Mouse (Mus musculus): ENCODE results near the gene Phkg1. TPM values are rescaled to one million over a fixed set of nuclear protein-coding genes. Genes with fewer than 3 reads are reported as not detected.
"Not testable (repeated sequence)": the region's sequence is repeated elsewhere in the genome, so short reads cannot be mapped to it uniquely, and the experiment has no call there.

Phkg1 gene
- polyA plus RNA-seq (2016; fragmentation: Nextera tagmentation; extraction: Ambion mirVana), result 0.24 and 0.38 TPM in 2 replicates

GRCm38 (mm10) chr5:129898449-129898848 is at the start of gene Phkg1:
Phkg1 (minus strand) TSS chr5:129898549.
- H3K4me2 ChIP-seq (replicated peaks), result no peak within 1 kb of the TSS
- 98% methylated on average over 1 of the region's 1 CpGs for WGBS
- no peak for ATAC-seq (ENCODE audit: low FRiP score, low read depth)

GRCm38 (mm10) chr5:129947528-129948033 is 49.2 kb upstream of the Phkg1 start:
- Histone ChIP-seq H3K9ac (no peak overlapping the region), H3K36me3 (0 out of 2 replicates have a peak, but pooled peaks cover 3% of the 10 kb centered on the region), H3K27ac (no peak overlapping the region), H3K4me3 (no peak overlapping the region), H3K9me3 (no peaks in the 10 kb centered on the region), H3K4me2 (replicated peaks) (no peak overlapping the region), H3K4me1 (peaks cover 4% of the 10 kb centered on the region; the same call in 1 of the 2 replicates), H3K27me3 (replicated peaks) (no peaks in the 10 kb centered on the region)
- ATAC-seq (ENCODE audit: low FRiP score, low read depth), result no peak
- WGBS, result 93% methylated on average over 2 of the region's 2 CpGs

More at GRCm38 (mm10) chr5:129898449-129898848, at the start of gene Phkg1:
- Histone ChIP-seq H3K27ac (no peak within 1 kb of the TSS), H3K9me3 (no peaks in the 10 kb centered on the region), H3K9ac (no peak within 1 kb of the TSS), H3K27me3 (replicated peaks) (no peaks in the 10 kb centered on the region), H3K4me1 (no peaks in the 10 kb centered on the region), H3K36me3 (0 out of 2 replicates have a peak, but pooled peaks cover 13% of the 10 kb centered on the region), H3K4me3 (no peak within 1 kb of the TSS)

GRCm38 (mm10) chr5:129943402-129943801 is 45.1 kb upstream of the Phkg1 start:
- Histone ChIP-seq H3K9me3 (no peaks in the 10 kb centered on the region), H3K4me1 (peaks cover 5% of the 10 kb centered on the region; the same call in 1 of the 2 replicates), H3K4me3 (no peak overlapping the region), H3K27ac (no peak overlapping the region), H3K9ac (no peak overlapping the region), H3K4me2 (replicated peaks) (0 out of 2 replicates have a peak overlapping the region, but pooled peaks have one; percentile 5), H3K36me3 (0 out of 2 replicates have a peak, but pooled peaks cover 3% of the 10 kb centered on the region), H3K27me3 (replicated peaks) (no peaks in the 10 kb centered on the region)
- WGBS, result 82% methylated on average over 1 of the region's 1 CpGs
- ATAC-seq (ENCODE audit: low FRiP score, low read depth), result no peak

GRCm38 (mm10) chr5:129942073-129942939 is 44.0 kb upstream of the Phkg1 start:
- H3K27ac ChIP-seq, result peak overlapping the region; percentile 53
- H3K4me3 ChIP-seq, result peak overlapping the region; percentile 86
- not testable (repeated sequence) for H3K27me3 ChIP-seq (replicated peaks); H3K4me1 ChIP-seq; H3K9me3 ChIP-seq; H3K36me3 ChIP-seq
- peak overlapping the region; percentile 85 for H3K9ac ChIP-seq
- peak overlapping the region; percentile 82 for H3K4me2 ChIP-seq (replicated peaks)
- under 1% methylated on average over 47 of the region's 82 CpGs for WGBS
- peak; percentile 73 for ATAC-seq (ENCODE audit: low FRiP score, low read depth)

GRCm38 (mm10) chr5:129941495-129942045 is 43.2 kb upstream of the Phkg1 start, which contains the start of gene Vkorc1l1:
Vkorc1l1 (plus strand) TSS chr5:129941970.
- H3K36me3 ChIP-seq, result 0 out of 2 replicates have a peak, but pooled peaks cover 3% of the 10 kb centered on the region
- ATAC-seq (ENCODE audit: low FRiP score, low read depth), result peak; percentile 96
- H3K4me3 ChIP-seq, result peak within 1 kb of the TSS; percentile 86
- H3K27me3 ChIP-seq (replicated peaks), result no peaks in the 10 kb centered on the region
- H3K9me3 ChIP-seq, result no peaks in the 10 kb centered on the region
- H3K4me2 ChIP-seq (replicated peaks), result peak within 1 kb of the TSS; percentile 82
- under 1% methylated on average over 59 of the region's 59 CpGs for WGBS
- H3K9ac ChIP-seq, result peak within 1 kb of the TSS; percentile 85
- H3K27ac ChIP-seq, result peak within 1 kb of the TSS; percentile 53
- peaks cover 5% of the 10 kb centered on the region; the same call in 1 of the 2 replicates for H3K4me1 ChIP-seq

GRCm38 (mm10) chr5:129940736-129941494 is 42.6 kb upstream of the Phkg1 start:
- 0 out of 2 replicates have a peak, but pooled peaks cover 3% of the 10 kb centered on the region for H3K36me3 ChIP-seq
- H3K4me1 ChIP-seq, result peaks cover 5% of the 10 kb centered on the region; the same call in 1 of the 2 replicates
- peak; percentile 27 for ATAC-seq (ENCODE audit: low FRiP score, low read depth)
- no peak overlapping the region for H3K27ac ChIP-seq
- H3K4me3 ChIP-seq, result peak overlapping the region; percentile 86
- peak overlapping the region; percentile 49 for H3K4me2 ChIP-seq (replicated peaks)
- no peaks in the 10 kb centered on the region for H3K27me3 ChIP-seq (replicated peaks)
- no peak overlapping the region for H3K9ac ChIP-seq
- WGBS, result 11% methylated on average over 9 of the region's 9 CpGs
- no peaks in the 10 kb centered on the region for H3K9me3 ChIP-seq

- no peaks in the 10 kb centered on the region for H3K9me3 ChIP-seq
- WGBS, result 77% methylated on average over 2 of the region's 2 CpGs
- H3K4me1 ChIP-seq, result peaks cover 5% of the 10 kb centered on the region; the same call in 1 of the 2 replicates
- H3K36me3 ChIP-seq, result 0 out of 2 replicates have a peak, but pooled peaks cover under 1% of the 10 kb centered on the region
- no peak for ATAC-seq (ENCODE audit: low FRiP score, low read depth)
- no peak overlapping the region for H3K9ac ChIP-seq
- H3K4me3 ChIP-seq, result no peak overlapping the region
- no peaks in the 10 kb centered on the region for H3K27me3 ChIP-seq (replicated peaks)
- no peak overlapping the region for H3K27ac ChIP-seq
- no peak overlapping the region for H3K4me2 ChIP-seq (replicated peaks)
Observed at GRCm38 (mm10) chr5:129940281-129940680, 41.9 kb upstream of the Phkg1 start.

- Histone ChIP-seq H3K4me1 (no peaks in the 10 kb centered on the region), H3K36me3 (no peaks in the 10 kb centered on the region), H3K9ac (no peak overlapping the region; the same call in 1 of the 2 replicates), H3K27me3 (replicated peaks) (no peaks in the 10 kb centered on the region), H3K4me3 (no peak overlapping the region), H3K4me2 (replicated peaks) (no peak overlapping the region), H3K9me3 (no peaks in the 10 kb centered on the region), H3K27ac (no peak overlapping the region)
- ATAC-seq (ENCODE audit: low FRiP score, low read depth), result no peak
- WGBS, result 52% methylated on average over 4 of the region's 4 CpGs
Observed at GRCm38 (mm10) chr5:129936941-129937340, 38.6 kb upstream of the Phkg1 start.

GRCm38 (mm10) chr5:129929924-129930855 is 31.8 kb upstream of the Phkg1 start:
- no peaks in the 10 kb centered on the region for H3K4me1 ChIP-seq
- H3K4me3 ChIP-seq, result no peak overlapping the region
- H3K36me3 ChIP-seq, result no peaks in the 10 kb centered on the region
- ATAC-seq (ENCODE audit: low FRiP score, low read depth), result no peak
- H3K27me3 ChIP-seq (replicated peaks), result no peaks in the 10 kb centered on the region
- no peaks in the 10 kb centered on the region for H3K9me3 ChIP-seq
- WGBS, result 51% methylated on average over 9 of the region's 9 CpGs
- H3K4me2 ChIP-seq (replicated peaks), result no peak overlapping the region
- no peak overlapping the region for H3K27ac ChIP-seq
- H3K9ac ChIP-seq, result no peak overlapping the region

GRCm38 (mm10) chr5:129925933-129926332 is 27.6 kb upstream of the Phkg1 start:
- 91% methylated on average over 5 of the region's 5 CpGs for WGBS
- H3K4me3 ChIP-seq, result no peak overlapping the region
- H3K9ac ChIP-seq, result no peak overlapping the region
- H3K4me1 ChIP-seq, result no peaks in the 10 kb centered on the region
- H3K27ac ChIP-seq, result no peak overlapping the region
- H3K27me3 ChIP-seq (replicated peaks), result no peaks in the 10 kb centered on the region
- no peak for ATAC-seq (ENCODE audit: low FRiP score, low read depth)
- no peaks in the 10 kb centered on the region for H3K36me3 ChIP-seq
- H3K4me2 ChIP-seq (replicated peaks), result no peak overlapping the region
- no peaks in the 10 kb centered on the region for H3K9me3 ChIP-seq
